8 mouse cellular contexts compared by ENCODE assay signal in genomic region chr13:63430681-63431029, GRCm38 (mm10).
DNase-seq lines count a peak whose midpoint lies in the region; ATAC-seq and TF ChIP-seq lines count a peak whose summit lies in the region.

No protein-coding gene starts in this region.

- 0 out of 2 replicates have a peak overlapping the region, but pooled peaks have one; percentile 16 for H3K27ac ChIP-seq in brown adipose tissue, adult 24 weeks (replicated peaks; ENCODE audit: low read depth, low read length)
- H3K27ac ChIP-seq in hindbrain, embryonic 11.5 days (ENCODE audit: low read depth, low read length) = peak overlapping the region; percentile 92
- H3K27ac ChIP-seq in midbrain, embryonic 11.5 days (ENCODE audit: low read depth, low read length) = peak overlapping the region; percentile 94

- no peak for DNase-seq in lung, adult 2 months
- DNase-seq in lung, postnatal 36 days = no peak
- DNase-seq in hindbrain, embryonic 11.5 days (ENCODE audit: low spot score) = no peak
- DNase-seq in midbrain, embryonic 11.5 days (ENCODE audit: low spot score, missing footprints) = no peak
- DNase-seq in thymus, postnatal 36 days = no peak
- no peak for DNase-seq in right cerebral cortex, postnatal 4 days
- DNase-seq in right cerebral cortex, postnatal 10 days (ENCODE audit: low spot score in 2 of 2) = no peak

- H3K9me3 ChIP-seq in hindbrain, embryonic 11.5 days (ENCODE audit: control insufficient read depth, low read length) = no peaks in the 10 kb centered on the region
- H3K9me3 ChIP-seq in midbrain, embryonic 11.5 days (ENCODE audit: control insufficient read depth, low read length) = no peaks in the 10 kb centered on the region

- 3% methylated on average over 4 of the region's 4 CpGs for WGBS in lung, adult 2 months
- whole genome bisulfite sequencing in hindbrain, embryonic 11.5 days = 4% methylated on average over 4 of the region's 4 CpGs
- 0% methylated on average over 4 of the region's 4 CpGs for WGBS in midbrain, embryonic 11.5 days

- H3K27me3 ChIP-seq in hindbrain, embryonic 11.5 days (ENCODE audit: control insufficient read depth, insufficient read depth, low read length) = no peaks in the 10 kb centered on the region
- no peaks in the 10 kb centered on the region for H3K27me3 ChIP-seq in midbrain, embryonic 11.5 days (ENCODE audit: control insufficient read depth, insufficient read depth, low read length)

- peak overlapping the region; percentile 86; the same call in 1 of the 2 replicates for H3K9ac ChIP-seq in hindbrain, embryonic 11.5 days (ENCODE audit: low read depth, low read length)
- peak overlapping the region; percentile 83 for H3K9ac ChIP-seq in midbrain, embryonic 11.5 days (ENCODE audit: low read length)

- ATAC-seq in hindbrain, embryonic 11.5 days (ENCODE audit: low FRiP score) = peak; percentile 83
- ATAC-seq in midbrain, embryonic 11.5 days (ENCODE audit: low FRiP score) = peak; percentile 76

- no peak for TF ChIP-seq POLR2A in lung, adult 2 months (IDR thresholded peaks at IDR 0.05; ENCODE audit: borderline replicate concordance, extremely low read depth, low read depth, low read length)

- H3K36me3 ChIP-seq in hindbrain, embryonic 11.5 days (ENCODE audit: control insufficient read depth, insufficient read depth, low read length) = no peaks in the 10 kb centered on the region
- no peaks in the 10 kb centered on the region for H3K36me3 ChIP-seq in midbrain, embryonic 11.5 days (ENCODE audit: control insufficient read depth, insufficient read depth, low read length)

- TF ChIP-seq CTCF in lung, adult 2 months (IDR thresholded peaks at IDR 0.05; ENCODE audit: insufficient read depth, low read length) = no peak

- peak overlapping the region; percentile 42 for H3K4me2 ChIP-seq in hindbrain, embryonic 11.5 days (replicated peaks; ENCODE audit: low read depth, low read length)
- peak overlapping the region; percentile 55 for H3K4me2 ChIP-seq in midbrain, embryonic 11.5 days

- no peaks in the 10 kb centered on the region for H3K4me1 ChIP-seq in lung, adult 2 months (ENCODE audit: control insufficient read depth, insufficient read depth, low read length)
- no peaks in the 10 kb centered on the region for H3K4me1 ChIP-seq in brown adipose tissue, adult 24 weeks (ENCODE audit: control insufficient read depth, insufficient read depth, insufficient read length, low read length)
- no peaks in the 10 kb centered on the region for H3K4me1 ChIP-seq in hindbrain, embryonic 11.5 days (replicated peaks; ENCODE audit: control insufficient read depth, insufficient read depth, low read length)
- peaks cover 7% of the 10 kb centered on the region for H3K4me1 ChIP-seq in midbrain, embryonic 11.5 days (ENCODE audit: control insufficient read depth, insufficient read depth, low read length)

- H3K4me3 ChIP-seq in lung, adult 2 months (replicated peaks; ENCODE audit: extremely low read depth, low read depth, low read length) = peak overlapping the region; percentile 87
- peak overlapping the region; percentile 66 for H3K4me3 ChIP-seq in brown adipose tissue, adult 24 weeks (ENCODE audit: insufficient read depth, low read depth, low read length)
- H3K4me3 ChIP-seq in hindbrain, embryonic 11.5 days (ENCODE audit: low read depth, low read length) = peak overlapping the region; percentile 63
- H3K4me3 ChIP-seq in midbrain, embryonic 11.5 days (ENCODE audit: low read depth, low read length) = peak overlapping the region; percentile 75

Comparison
In these comparisons a context has a peak if more than half of its experiments do, and no peak if none do; other contexts are left out.
1. H3K27ac ChIP-seq: peak in every context shown above with its lines; median percentile 94 in midbrain, embryonic 11.5 days; 92 in hindbrain, embryonic 11.5 days; 16 in brown adipose tissue, adult 24 weeks.